Mouse (Mus musculus): Measurements from ENCODE around the gene Tradd. TPM values are rescaled to one million over a fixed set of nuclear protein-coding genes. Genes with fewer than 3 reads are reported as not detected.
"Not testable (repeated sequence)": the region's sequence is repeated elsewhere in the genome, so short reads cannot be mapped to it uniquely, and the experiment has no call there.

Tradd gene
- polyA plus RNA-seq, 1 experiment from 2014 or later = 20.7 TPM

- no peak for ATAC-seq
- Histone ChIP-seq H3K9ac (ENCODE audit: low read depth, low read length) (no peak overlapping the region), H3K9me3 (ENCODE audit: control insufficient read depth, low read length) (no peaks in the 10 kb centered on the region), H3K4me1 (ENCODE audit: control insufficient read depth, insufficient read depth, low read depth, low read length) (no peaks in the 10 kb centered on the region), H3K4me2 (ENCODE audit: low read length) (no peak overlapping the region), H3K27me3 (replicated peaks; ENCODE audit: control insufficient read depth, insufficient read depth, low read length) (no peaks in the 10 kb centered on the region), H3K27ac (ENCODE audit: low read depth, low read length) (no peak overlapping the region), H3K36me3 (ENCODE audit: control insufficient read depth, insufficient read depth, low read length) (peaks cover 21% of the 10 kb centered on the region), H3K4me3 (ENCODE audit: low read length) (no peak overlapping the region)
- 97% methylated on average over 7 of the region's 7 CpGs for WGBS
Measured at GRCm38 (mm10) chr8:105241016-105241415, 23.4 kb downstream of the Tradd start.

- no peak overlapping the region for H3K4me3 ChIP-seq (ENCODE audit: low read length)
- no peak overlapping the region for H3K4me2 ChIP-seq (ENCODE audit: low read length)
- WGBS = 93% methylated on average over 14 of the region's 14 CpGs
- H3K4me1 ChIP-seq (ENCODE audit: control insufficient read depth, insufficient read depth, low read depth, low read length) = no peaks in the 10 kb centered on the region
- H3K9ac ChIP-seq (ENCODE audit: low read depth, low read length) = no peak overlapping the region
- ATAC-seq = no peak
- no peaks in the 10 kb centered on the region for H3K9me3 ChIP-seq (ENCODE audit: control insufficient read depth, low read length)
- H3K36me3 ChIP-seq (ENCODE audit: control insufficient read depth, insufficient read depth, low read length) = peaks cover 24% of the 10 kb centered on the region
- no peaks in the 10 kb centered on the region for H3K27me3 ChIP-seq (replicated peaks; ENCODE audit: control insufficient read depth, insufficient read depth, low read length)
- no peak overlapping the region for H3K27ac ChIP-seq (ENCODE audit: low read depth, low read length)
Measured at GRCm38 (mm10) chr8:105237442-105238142, 26.8 kb downstream of the Tradd start.

- Histone ChIP-seq H3K4me2 (ENCODE audit: low read length) (no peak overlapping the region), H3K36me3 (ENCODE audit: control insufficient read depth, insufficient read depth, low read length) (peaks cover 15% of the 10 kb centered on the region), H3K4me1 (ENCODE audit: control insufficient read depth, insufficient read depth, low read depth, low read length) (no peaks in the 10 kb centered on the region), H3K27me3 (replicated peaks; ENCODE audit: control insufficient read depth, insufficient read depth, low read length) (no peaks in the 10 kb centered on the region), H3K9me3 (ENCODE audit: control insufficient read depth, low read length) (no peaks in the 10 kb centered on the region), H3K4me3 (ENCODE audit: low read length) (no peak overlapping the region), H3K27ac (ENCODE audit: low read depth, low read length) (no peak overlapping the region), H3K9ac (ENCODE audit: low read depth, low read length) (no peak overlapping the region)
- no peak for ATAC-seq
- WGBS = 90% methylated on average over 1 of the region's 1 CpGs
Measured at GRCm38 (mm10) chr8:105235206-105235605, 29.2 kb downstream of the Tradd start.

DNA sequence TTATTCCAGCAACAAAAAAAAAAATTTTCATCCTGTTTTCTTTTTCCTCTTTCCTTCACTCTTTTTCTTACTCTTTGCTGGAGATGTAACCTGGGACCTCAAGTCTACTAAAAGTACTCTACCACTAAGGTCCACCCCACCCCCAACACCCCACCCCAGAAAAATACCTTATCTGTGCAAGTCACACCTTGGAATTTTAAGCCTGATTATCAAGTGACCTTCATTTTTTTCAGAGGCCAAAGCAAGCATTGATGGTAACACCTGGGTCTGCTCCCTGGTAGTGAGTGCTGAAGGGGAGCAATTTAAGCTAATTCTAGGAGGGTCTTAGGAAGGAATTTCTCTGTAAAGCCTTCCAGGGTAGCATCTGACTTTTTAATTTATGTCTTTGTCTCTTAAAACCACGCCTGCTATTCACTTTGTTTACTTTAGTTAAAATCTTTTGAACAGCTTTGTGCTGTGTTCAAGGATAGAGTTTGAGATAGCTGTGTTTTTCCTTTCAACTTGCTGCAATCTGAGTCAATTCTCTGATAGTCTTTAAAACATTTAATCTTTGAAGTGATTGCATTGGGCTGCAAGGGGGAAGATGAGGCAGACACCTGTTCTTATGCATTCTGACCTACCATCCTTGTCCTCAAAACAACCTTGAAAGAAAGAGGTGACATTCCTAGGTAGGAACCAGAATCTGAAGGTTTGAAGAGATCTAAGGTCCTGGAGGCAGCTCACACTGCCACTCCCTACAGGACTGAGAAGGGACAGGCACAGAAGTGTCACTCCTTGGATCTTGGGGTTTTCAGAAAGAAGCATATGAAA lies 31.1 kb downstream of the Tradd start:
- ATAC-seq = no peak
- no peak overlapping the region for H3K27ac ChIP-seq (ENCODE audit: low read depth, low read length)
- no peaks in the 10 kb centered on the region for H3K4me1 ChIP-seq (ENCODE audit: control insufficient read depth, insufficient read depth, low read depth, low read length)
- H3K9me3 ChIP-seq (ENCODE audit: control insufficient read depth, low read length) = no peaks in the 10 kb centered on the region
- no peaks in the 10 kb centered on the region for H3K27me3 ChIP-seq (replicated peaks; ENCODE audit: control insufficient read depth, insufficient read depth, low read length)
- no peak overlapping the region for H3K9ac ChIP-seq (ENCODE audit: low read depth, low read length)
- H3K4me3 ChIP-seq (ENCODE audit: low read length) = no peak overlapping the region
- H3K36me3 ChIP-seq (ENCODE audit: control insufficient read depth, insufficient read depth, low read length) = 0 out of 2 replicates have a peak, but pooled peaks cover 6% of the 10 kb centered on the region
- no peak overlapping the region for H3K4me2 ChIP-seq (ENCODE audit: low read length)
- 71% methylated on average over 1 of the region's 1 CpGs for WGBS

GRCm38 (mm10) chr8:105232321-105232693 lies 32.1 kb downstream of the Tradd start:
- H3K27ac ChIP-seq (ENCODE audit: low read depth, low read length); H3K4me2 ChIP-seq (ENCODE audit: low read length); H3K9me3 ChIP-seq (ENCODE audit: control insufficient read depth, low read length); H3K27me3 ChIP-seq (replicated peaks; ENCODE audit: control insufficient read depth, insufficient read depth, low read length); H3K4me1 ChIP-seq (ENCODE audit: control insufficient read depth, insufficient read depth, low read depth, low read length); H3K9ac ChIP-seq (ENCODE audit: low read depth, low read length); H3K4me3 ChIP-seq (ENCODE audit: low read length); H3K36me3 ChIP-seq (ENCODE audit: control insufficient read depth, insufficient read depth, low read length); ATAC-seq: not testable (repeated sequence)
- WGBS = 93% methylated on average over 4 of the region's 4 CpGs

GRCm38 (mm10) chr8:105231503-105232320 lies 32.7 kb downstream of the Tradd start:
- peaks cover 3% of the 10 kb centered on the region; the same call in 1 of the 2 replicates for H3K4me1 ChIP-seq (ENCODE audit: control insufficient read depth, insufficient read depth, low read depth, low read length)
- no peak overlapping the region for H3K27ac ChIP-seq (ENCODE audit: low read depth, low read length)
- no peak for ATAC-seq
- H3K4me2 ChIP-seq (ENCODE audit: low read length) = no peak overlapping the region
- H3K9ac ChIP-seq (ENCODE audit: low read depth, low read length) = no peak overlapping the region
- WGBS = 85% methylated on average over 12 of the region's 12 CpGs
- no peaks in the 10 kb centered on the region for H3K9me3 ChIP-seq (ENCODE audit: control insufficient read depth, low read length)
- 0 out of 2 replicates have a peak, but pooled peaks cover 6% of the 10 kb centered on the region for H3K36me3 ChIP-seq (ENCODE audit: control insufficient read depth, insufficient read depth, low read length)
- H3K27me3 ChIP-seq (replicated peaks; ENCODE audit: control insufficient read depth, insufficient read depth, low read length) = no peaks in the 10 kb centered on the region
- no peak overlapping the region for H3K4me3 ChIP-seq (ENCODE audit: low read length)

DNA sequence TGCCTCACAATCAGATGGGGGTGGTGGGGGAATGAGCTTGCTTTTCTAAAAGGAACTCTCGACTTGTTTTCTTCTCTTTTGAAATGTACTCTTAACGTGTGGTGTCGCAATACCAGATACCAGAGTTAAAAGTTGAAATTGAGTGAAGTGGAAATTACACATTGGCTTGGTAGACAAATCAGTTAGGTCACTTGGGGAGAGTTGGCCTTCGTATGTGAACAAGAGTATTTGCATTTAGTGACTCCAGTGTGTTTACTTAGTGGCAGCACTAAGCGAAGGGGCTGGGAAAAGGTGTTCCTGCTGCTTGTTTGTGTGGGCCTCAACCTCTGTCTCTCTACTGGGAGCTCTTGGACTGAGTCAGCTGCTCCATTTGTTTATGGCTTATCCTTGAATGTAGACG lies 38.5 kb downstream of the Tradd start:
- peaks cover 18% of the 10 kb centered on the region for H3K4me1 ChIP-seq (ENCODE audit: control insufficient read depth, insufficient read depth, low read depth, low read length)
- peak overlapping the region; percentile 95 for H3K9ac ChIP-seq (ENCODE audit: low read depth, low read length)
- no peak overlapping the region for H3K27ac ChIP-seq (ENCODE audit: low read depth, low read length)
- WGBS = 31% methylated on average over 6 of the region's 6 CpGs
- peak overlapping the region; percentile 99 for H3K4me3 ChIP-seq (ENCODE audit: low read length)
- no peak for ATAC-seq
- no peaks in the 10 kb centered on the region for H3K9me3 ChIP-seq (ENCODE audit: control insufficient read depth, low read length)
- no peaks in the 10 kb centered on the region for H3K36me3 ChIP-seq (ENCODE audit: control insufficient read depth, insufficient read depth, low read length)
- H3K27me3 ChIP-seq (replicated peaks; ENCODE audit: control insufficient read depth, insufficient read depth, low read length) = no peaks in the 10 kb centered on the region
- H3K4me2 ChIP-seq (ENCODE audit: low read length) = peak overlapping the region; percentile 94

- Histone ChIP-seq H3K4me3 (ENCODE audit: low read length) (peak overlapping the region; percentile 99), H3K36me3 (ENCODE audit: control insufficient read depth, insufficient read depth, low read length) (no peaks in the 10 kb centered on the region), H3K27me3 (replicated peaks; ENCODE audit: control insufficient read depth, insufficient read depth, low read length) (no peaks in the 10 kb centered on the region), H3K4me1 (ENCODE audit: control insufficient read depth, insufficient read depth, low read depth, low read length) (peaks cover 18% of the 10 kb centered on the region), H3K9ac (ENCODE audit: low read depth, low read length) (peak overlapping the region; percentile 95), H3K9me3 (ENCODE audit: control insufficient read depth, low read length) (no peaks in the 10 kb centered on the region), H3K4me2 (ENCODE audit: low read length) (peak overlapping the region; percentile 94), H3K27ac (ENCODE audit: low read depth, low read length) (peak overlapping the region; percentile 80; the same call in 1 of the 2 replicates)
- WGBS = 0% methylated on average over 27 of the region's 27 CpGs
- ATAC-seq = no peak
Measured at GRCm38 (mm10) chr8:105225272-105225593, 39.2 kb downstream of the Tradd start.
